Mouse (Mus musculus): Measurements from ENCODE around the gene Cck. TPM values are rescaled to one million over a fixed set of nuclear protein-coding genes. Genes with fewer than 3 reads are reported as not detected.

Gene Cck
- polyA plus RNA-seq, 1 experiment, result 168 TPM

- Histone ChIP-seq H3K4me1 (ENCODE audit: control insufficient read depth, insufficient read depth, insufficient read length, low read length) (0 out of 2 replicates have a peak, but pooled peaks cover 3% of the 10 kb centered on the region), H3K36me3 (ENCODE audit: control insufficient read depth, insufficient read depth, low read length) (peaks cover 95% of the 10 kb centered on the region), H3K27ac (ENCODE audit: insufficient read depth, low read depth, low read length) (no peak overlapping the region), H3K4me3 (ENCODE audit: low read depth, low read length) (no peak overlapping the region), H3K27me3 (ENCODE audit: control insufficient read depth, insufficient read depth, low read length) (no peaks in the 10 kb centered on the region)
- 73% methylated on average over 2 of the region's 2 CpGs for WGBS
- TF ChIP-seq CTCF (IDR thresholded peaks at IDR 0.05; ENCODE audit: extremely low read depth, insufficient read length, insufficient replicate concordance, low read depth, low read length), result peak; percentile 54; the same call in 1 of the 2 replicates
- no peak for TF ChIP-seq POLR2A (IDR thresholded peaks at IDR 0.05; ENCODE audit: low read depth, low read length)
These were observed 50.1 kb downstream of the Cck start for GRCm38 (mm10) chr9:121445364-121445763.

- peaks cover 86% of the 10 kb centered on the region for H3K36me3 ChIP-seq (ENCODE audit: control insufficient read depth, insufficient read depth, low read length)
- WGBS, result 85% methylated on average over 3 of the region's 3 CpGs
- no peak overlapping the region for H3K4me3 ChIP-seq (ENCODE audit: low read depth, low read length)
- H3K27ac ChIP-seq (ENCODE audit: insufficient read depth, low read depth, low read length), result no peak overlapping the region
- H3K4me1 ChIP-seq (ENCODE audit: control insufficient read depth, insufficient read depth, insufficient read length, low read length), result 0 out of 2 replicates have a peak, but pooled peaks cover 3% of the 10 kb centered on the region
- TF ChIP-seq CTCF (IDR thresholded peaks at IDR 0.05; ENCODE audit: extremely low read depth, insufficient read length, insufficient replicate concordance, low read depth, low read length) (no peak), POLR2A (IDR thresholded peaks at IDR 0.05; ENCODE audit: low read depth, low read length) (no peak)
- H3K27me3 ChIP-seq (ENCODE audit: control insufficient read depth, insufficient read depth, low read length), result no peaks in the 10 kb centered on the region
These were observed 51.2 kb downstream of the Cck start for GRCm38 (mm10) chr9:121444367-121444707.

GRCm38 (mm10) chr9:121443696-121444366 lies 51.7 kb downstream of the Cck start:
- H3K36me3 ChIP-seq (ENCODE audit: control insufficient read depth, insufficient read depth, low read length), result peaks cover 80% of the 10 kb centered on the region
- WGBS, result 76% methylated on average over 31 of the region's 31 CpGs
- TF ChIP-seq POLR2A (IDR thresholded peaks at IDR 0.05; ENCODE audit: low read depth, low read length) (no peak), CTCF (IDR thresholded peaks at IDR 0.05; ENCODE audit: extremely low read depth, insufficient read length, insufficient replicate concordance, low read depth, low read length) (no peak)
- no peaks in the 10 kb centered on the region for H3K27me3 ChIP-seq (ENCODE audit: control insufficient read depth, insufficient read depth, low read length)
- H3K4me3 ChIP-seq (ENCODE audit: low read depth, low read length), result no peak overlapping the region
- 0 out of 2 replicates have a peak, but pooled peaks cover 3% of the 10 kb centered on the region for H3K4me1 ChIP-seq (ENCODE audit: control insufficient read depth, insufficient read depth, insufficient read length, low read length)
- H3K27ac ChIP-seq (ENCODE audit: insufficient read depth, low read depth, low read length), result no peak overlapping the region

- Histone ChIP-seq H3K27ac (ENCODE audit: insufficient read depth, low read depth, low read length) (no peak overlapping the region), H3K36me3 (ENCODE audit: control insufficient read depth, insufficient read depth, low read length) (peaks cover 72% of the 10 kb centered on the region), H3K4me3 (ENCODE audit: low read depth, low read length) (no peak overlapping the region), H3K4me1 (ENCODE audit: control insufficient read depth, insufficient read depth, insufficient read length, low read length) (peaks cover 7% of the 10 kb centered on the region), H3K27me3 (ENCODE audit: control insufficient read depth, insufficient read depth, low read length) (no peaks in the 10 kb centered on the region)
- 94% methylated on average over 1 of the region's 1 CpGs for WGBS
- TF ChIP-seq CTCF (IDR thresholded peaks at IDR 0.05; ENCODE audit: extremely low read depth, insufficient read length, insufficient replicate concordance, low read depth, low read length) (no peak), POLR2A (IDR thresholded peaks at IDR 0.05; ENCODE audit: low read depth, low read length) (no peak)
These were observed 53.3 kb downstream of the Cck start for GRCm38 (mm10) chr9:121442145-121442544.

Other genes starting within 250 kb of the Cck start
- gene Ulk4, start 218.5 kb downstream of the Cck start, polyA plus RNA-seq (2012; rRNA removed), result 0.51 and 0.65 TPM in 2 replicates
- 55.4 and 99.8 TPM in 2 replicates for gene Trak1, start 198.2 kb downstream of the Cck start, polyA plus RNA-seq (2012; rRNA removed)
- gene Lyzl4, start 146.4 kb upstream of the Cck start, polyA plus RNA-seq (2012; rRNA removed), result 0.32 TPM in 1 of 2 replicates, not detected in the other
- gene Vipr1, start 147.0 kb upstream of the Cck start, polyA plus RNA-seq (2012; rRNA removed), result 43.5 and 171 TPM in 2 replicates
- gene Sec22c, start 209.8 kb upstream of the Cck start, polyA plus RNA-seq (2012; rRNA removed), result 18.2 and 27.0 TPM in 2 replicates
- gene Ss18l2, start 214.6 kb upstream of the Cck start, polyA plus RNA-seq (2012; rRNA removed), result 10.9 and 11.6 TPM in 2 replicates
- 16.7 and 30.2 TPM in 2 replicates for gene Nktr, start 223.5 kb upstream of the Cck start, polyA plus RNA-seq (2012; rRNA removed)

Measured in small intestine, adult 2 months (tissue).